Mouse (Mus musculus) erythroblast, embryonic 14.5 days (primary cell): ENCODE measurements around the gene Fmod.

Source experiments
- GATA1 ChIP-seq: IDR thresholded peaks from 2 replicates; pipeline ENCODE4 v1.6.1; 2012; ENCODE audit warnings: low read length, inconsistent platforms, mixed read lengths
- TAL1 ChIP-seq: IDR thresholded peaks from 3 replicates; pipeline ENCODE4 v1.6.1; 2012; ENCODE audit warnings: low read length, inconsistent platforms, mixed read lengths

DNA sequence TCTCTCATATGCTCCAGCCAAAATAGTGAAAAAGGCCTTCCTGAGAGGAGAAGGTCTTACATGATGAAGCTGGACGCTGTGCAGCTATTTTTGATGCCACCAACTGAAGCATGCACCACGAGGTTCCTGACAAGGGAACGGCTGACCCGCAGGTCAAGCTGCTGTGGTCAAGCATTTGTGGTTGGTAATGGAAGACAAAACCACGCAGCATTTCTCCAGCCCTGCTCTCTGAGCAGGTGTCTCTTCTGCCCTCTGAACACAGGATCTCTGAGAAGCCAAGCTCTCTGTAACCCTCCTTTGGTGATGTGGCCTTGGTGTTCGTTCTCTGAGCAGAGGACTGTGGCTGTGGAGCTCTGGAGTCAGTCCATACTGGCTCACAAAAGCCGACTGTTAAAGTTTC is 31.6 kb upstream of the Fmod start:
- TF ChIP-seq GATA1 (no peak), TAL1 (no peak)
